Mouse (Mus musculus) cortical plate, adult 2 months (tissue): Measurements from ENCODE around the gene Gm45717. TPM values are rescaled to one million over a fixed set of nuclear protein-coding genes. Genes with fewer than 3 reads are reported as not detected.
A peak's percentile ranks its signal among the peaks of the same experiment; 100 is the strongest.
"Not testable (repeated sequence)": the region's sequence is repeated elsewhere in the genome, so short reads cannot be mapped to it uniquely, and the experiment has no call there.

Experiments
- H3K27ac ChIP-seq: fragments of 200-500 bp; 2 replicates; pipeline ENCODE4 v1.5.1; 2012; ENCODE audit warnings: low read length, control low read depth, inconsistent platforms; ENCODE audit not compliant: insufficient read depth
- H3K4me1 ChIP-seq: fragments of 200-500 bp; 2 replicates; pipeline ENCODE4 v1.6.1; 2011; ENCODE audit warnings: low read length; ENCODE audit not compliant: control insufficient read depth, insufficient read depth
- H3K4me3 ChIP-seq: fragments of 200-500 bp; 2 replicates; pipeline ENCODE4 v1.5.1; 2011; ENCODE audit warnings: mild to moderate bottlenecking, low read length, control low read depth; ENCODE audit not compliant: insufficient read depth
- CTCF ChIP-seq: fragments of 200-500 bp; IDR thresholded peaks from 2 replicates; pipeline ENCODE4 v1.5.1; 2011; ENCODE audit warnings: mild to moderate bottlenecking, control low read depth, low read length; ENCODE audit not compliant: insufficient read depth; ENCODE audit errors: extremely low read depth
- POLR2A ChIP-seq: fragments of 200-500 bp; IDR thresholded peaks from 2 replicates; pipeline ENCODE4 v1.6.1; 2011; ENCODE audit warnings: mild to moderate bottlenecking, low read length, control low read depth; ENCODE audit not compliant: insufficient read depth; ENCODE audit errors: extremely low read depth
- polyA plus RNA-seq: library from polyadenylated mRNA; depleted of rRNA; stranded (reverse); fragments of >200 nt; gene quantifications from 2 replicates; pipeline ENCODE4 v1.2.3, GENCODE M21; 2012

Gene Gm45717
- polyA plus RNA-seq, 1 experiment, result not detected

GRCm38 (mm10) chr7:140987182-140988138, 31.7 kb upstream of the Gm45717 start:
- no peak for TF ChIP-seq CTCF
- no peak for TF ChIP-seq POLR2A
- Histone ChIP-seq H3K4me3 (no peak overlapping the region), H3K4me1 (no peaks in the 10 kb centered on the region), H3K27ac (no peak overlapping the region)

GRCm38 (mm10) chr7:140982971-140983370, 27.2 kb upstream of the Gm45717 start:
- TF ChIP-seq CTCF (no peak), POLR2A (no peak)

GRCm38 (mm10) chr7:140981704-140982103, 26.0 kb upstream of the Gm45717 start:
- H3K4me3 ChIP-seq, result no peak overlapping the region
- no peak for TF ChIP-seq CTCF
- TF ChIP-seq POLR2A, result no peak
- no peaks in the 10 kb centered on the region for H3K4me1 ChIP-seq
- H3K27ac ChIP-seq, result no peak overlapping the region

More at GRCm38 (mm10) chr7:140982971-140983370, 27.2 kb upstream of the Gm45717 start:
- Histone ChIP-seq H3K27ac (no peak overlapping the region), H3K4me1 (no peaks in the 10 kb centered on the region), H3K4me3 (no peak overlapping the region)

GRCm38 (mm10) chr7:140976720-140977119, 21.0 kb upstream of the Gm45717 start:
- not testable (repeated sequence) for H3K4me3 ChIP-seq, H3K27ac ChIP-seq, H3K4me1 ChIP-seq

GRCm38 (mm10) chr7:140975465-140975864, 19.7 kb upstream of the Gm45717 start:
- Histone ChIP-seq H3K4me1 (no peaks in the 10 kb centered on the region), H3K4me3 (no peak overlapping the region), H3K27ac (no peak overlapping the region)
- no peak for TF ChIP-seq POLR2A
- TF ChIP-seq CTCF, result no peak

- Histone ChIP-seq H3K4me1 (no peaks in the 10 kb centered on the region), H3K27ac (no peak overlapping the region), H3K4me3 (no peak overlapping the region)
- no peak for TF ChIP-seq CTCF
- TF ChIP-seq POLR2A, result no peak
Observed at GRCm38 (mm10) chr7:140974940-140975339, 19.2 kb upstream of the Gm45717 start.

- Histone ChIP-seq H3K27ac (no peak overlapping the region), H3K4me1 (no peaks in the 10 kb centered on the region), H3K4me3 (no peak overlapping the region)
- TF ChIP-seq POLR2A (no peak), CTCF (no peak)
Observed at GRCm38 (mm10) chr7:140973396-140974165, 17.8 kb upstream of the Gm45717 start.

GRCm38 (mm10) chr7:140971479-140972171, 15.9 kb upstream of the Gm45717 start:
- H3K4me1 ChIP-seq, result no peaks in the 10 kb centered on the region
- H3K4me3 ChIP-seq, result no peak overlapping the region
- TF ChIP-seq CTCF (no peak), POLR2A (no peak)
- 0 out of 2 replicates have a peak overlapping the region, but pooled peaks have one; percentile 51 for H3K27ac ChIP-seq

GRCm38 (mm10) chr7:140970931-140971330, 15.2 kb upstream of the Gm45717 start:
- Histone ChIP-seq H3K4me3 (no peak overlapping the region), H3K4me1 (no peaks in the 10 kb centered on the region), H3K27ac (no peak overlapping the region)
- TF ChIP-seq POLR2A, result no peak
- TF ChIP-seq CTCF, result no peak

GRCm38 (mm10) chr7:140968710-140969109, 13.0 kb upstream of the Gm45717 start:
- not testable (repeated sequence) for H3K27ac ChIP-seq, H3K4me1 ChIP-seq, H3K4me3 ChIP-seq
